Mouse (Mus musculus): Measurements from ENCODE around the gene Bmp6.

Gene Bmp6

GRCm38 (mm10) chr13:38544769-38545445, 200.0 kb downstream of the Bmp6 start:
- no peak for DNase-seq (ENCODE audit: low spot score in 2 of 2)

GRCm38 (mm10) chr13:38545460-38545859, 200.6 kb downstream of the Bmp6 start:
- DNase-seq (ENCODE audit: low spot score in 2 of 2) = no peak

GRCm38 (mm10) chr13:38546754-38547153, 201.8 kb downstream of the Bmp6 start:
- no peak for DNase-seq (ENCODE audit: low spot score in 2 of 2)

- no peak for DNase-seq (ENCODE audit: low spot score in 2 of 2)
These were observed 202.8 kb downstream of the Bmp6 start for GRCm38 (mm10) chr13:38547717-38548116.

- no peak for DNase-seq (ENCODE audit: low spot score in 2 of 2)
These were observed 203.8 kb downstream of the Bmp6 start for GRCm38 (mm10) chr13:38548681-38549080.

Data from urinary bladder, postnatal 4 days (tissue).